Mouse (Mus musculus): Measurements from ENCODE around the gene Pinlyp.

DNA sequence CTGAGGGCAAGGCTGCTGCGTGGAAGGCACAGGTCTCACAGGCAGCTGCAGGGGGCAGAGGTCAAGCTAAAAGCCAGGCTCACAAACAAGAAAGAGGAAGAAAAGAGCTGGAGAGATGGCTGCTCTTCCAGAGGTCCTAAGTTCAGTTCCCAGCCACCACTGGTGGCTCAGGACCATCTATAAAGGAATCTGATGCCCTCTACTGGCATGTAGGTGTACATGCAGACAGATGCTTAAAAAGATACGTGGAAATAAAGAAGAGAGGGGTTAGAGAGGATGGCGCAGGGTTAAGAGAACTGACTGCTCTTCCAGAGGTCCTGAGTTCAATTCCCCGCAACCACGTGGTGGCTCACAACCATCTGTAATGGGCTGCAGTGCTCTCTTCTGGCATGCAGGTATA, 26.5 kb upstream of the Pinlyp start:
- TF ChIP-seq POLR2AphosphoS2 (IDR thresholded peaks at IDR 0.05; ENCODE audit: low read depth, low read length) (no peak), CTCF (conservative IDR thresholded peaks at IDR 0.05 in 1 of 2, IDR thresholded peaks at IDR 0.05 in 1 of 2; ENCODE audit: low read depth in 2 of 2, low read length in 2 of 2) (peak; percentile 19 to 78; a peak in 2 of 4 replicates), HCFC1 (IDR thresholded peaks at IDR 0.05; ENCODE audit: low read depth, low read length) (no peak), SIN3A (IDR thresholded peaks at IDR 0.05; ENCODE audit: low read length) (no peak), USF1 (IDR thresholded peaks at IDR 0.05; ENCODE audit: low read depth, low read length) (no peak), MAZ (IDR thresholded peaks at IDR 0.05; ENCODE audit: low read depth, low read length) (no peak), NELFE (IDR thresholded peaks at IDR 0.05; ENCODE audit: low read depth, low read length) (no peak)

Measured in CH12.LX (cell line).